Mouse (Mus musculus) left cerebral cortex, adult 18-20 months (tissue): ENCODE data around the gene Peak1. TPM values are rescaled to one million over a fixed set of nuclear protein-coding genes. Genes with fewer than 3 reads are reported as not detected.
A peak's percentile ranks its signal among the peaks of the same experiment; 100 is the strongest.
"Not testable (repeated sequence)": the region's sequence is repeated elsewhere in the genome, so short reads cannot be mapped to it uniquely, and the experiment has no call there.

Source experiments
- DNase-seq, 2 experiments: peaks; one replicate each; pipeline ENCODE4 v3.0.0; 2021 to 2022; ENCODE audit warnings: low spot score in 2 of 2, mixed read lengths in 1 of 2
- long read RNA-seq, 2 experiments: library from polyadenylated mRNA; stranded (forward); transcript quantifications; one replicate each; pipeline ENCODE4 v2.0.0; 2021
- total RNA-seq, 2 experiments: library from RNA; stranded (reverse); gene quantifications; 2 replicates each; pipeline ENCODE4 v1.2.3; 2021

The Peak1 gene
- total RNA-seq, result 10 to 100 TPM; 31.6 to 36.0 TPM
- long read RNA-seq, experiment 1, full-length matches to known transcripts, result 2 of 8 reads
- long read RNA-seq, experiment 1, partial matches to known transcripts, result 0 of 8 reads
- long read RNA-seq, experiment 1, other reads (novel, unspliced or antisense), result 6 of 8 reads
- long read RNA-seq, experiment 2, partial matches to known transcripts, result 0 of 7 reads
- long read RNA-seq, experiment 2, other reads (novel, unspliced or antisense), result 6 of 7 reads

GRCm38 (mm10) chr9:56417948-56418737, at the start of gene Peak1, which contains the start of gene Hmg20a:
Gene Peak1 (minus strand): TSS chr9:56418067.
Gene Hmg20a (plus strand): TSS chr9:56418609.
- DNase-seq, result peak; percentile 99 to 100

GRCm38 (mm10) chr9:56466251-56466650, 48.4 kb upstream of the Peak1 start:
- DNase-seq, result no peak

- no peak for DNase-seq
These were observed 47.2 kb upstream of the Peak1 start for GRCm38 (mm10) chr9:56464863-56465654.

- no peak for DNase-seq
These were observed 46.0 kb upstream of the Peak1 start for GRCm38 (mm10) chr9:56463686-56464515.

GRCm38 (mm10) chr9:56463046-56463445, 45.2 kb upstream of the Peak1 start:
- no peak for DNase-seq

GRCm38 (mm10) chr9:56462606-56463005, 44.7 kb upstream of the Peak1 start:
- DNase-seq, result no peak

GRCm38 (mm10) chr9:56460987-56461386, 43.1 kb upstream of the Peak1 start:
- no peak for DNase-seq

- DNase-seq, result no peak
These were observed 38.6 kb upstream of the Peak1 start for GRCm38 (mm10) chr9:56456426-56456825.

- no peak for DNase-seq
These were observed 35.4 kb upstream of the Peak1 start for GRCm38 (mm10) chr9:56453038-56453815.

GRCm38 (mm10) chr9:56451570-56451969, 33.7 kb upstream of the Peak1 start:
- DNase-seq, result no peak

GRCm38 (mm10) chr9:56439699-56440098, 21.8 kb upstream of the Peak1 start:
- DNase-seq, result no peak

GRCm38 (mm10) chr9:56437300-56437892, 19.5 kb upstream of the Peak1 start:
- not testable (repeated sequence) for DNase-seq

- DNase-seq, result no peak
These were observed 18.1 kb upstream of the Peak1 start for GRCm38 (mm10) chr9:56435821-56436526.

GRCm38 (mm10) chr9:56424861-56425260, 7.0 kb upstream of the Peak1 start:
- no peak for DNase-seq

GRCm38 (mm10) chr9:56421991-56422390, 4.1 kb upstream of the Peak1 start:
- no peak for DNase-seq

- no peak for DNase-seq
These were observed 3.2 kb upstream of the Peak1 start for GRCm38 (mm10) chr9:56420892-56421601.

- no peak for DNase-seq
These were observed 2.4 kb upstream of the Peak1 start for GRCm38 (mm10) chr9:56420236-56420635.

- peak; percentile 66 to 70 for DNase-seq
These were observed 922 bp upstream of the Peak1 start for GRCm38 (mm10) chr9:56418738-56419239.
